Mouse (Mus musculus): ENCODE measurements around the gene Prickle2.

DNA sequence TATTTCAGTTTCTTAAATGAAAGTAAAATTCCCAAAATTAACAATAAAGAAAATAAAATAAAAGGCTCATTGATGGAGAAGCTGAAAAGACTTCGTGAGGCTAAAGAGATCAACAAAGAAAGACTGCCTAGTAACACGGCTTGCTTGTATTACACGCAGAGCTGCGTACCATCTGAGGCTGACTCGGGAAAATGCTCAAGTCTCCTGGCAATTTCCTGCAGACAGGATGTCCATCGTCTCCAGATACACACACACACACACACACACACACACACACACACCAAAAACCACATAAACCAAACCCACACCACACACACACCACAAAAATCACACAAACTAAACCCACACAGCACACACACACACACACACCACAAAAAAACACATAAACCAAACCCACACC lies 173.6 kb downstream of the Prickle2 start:
- no peak for TF ChIP-seq POLR2A (IDR thresholded peaks at IDR 0.05; ENCODE audit: low read depth, low read length)
- no peak for TF ChIP-seq CTCF (IDR thresholded peaks at IDR 0.05; ENCODE audit: extremely low read depth, insufficient read depth, insufficient read length, insufficient replicate concordance)

Measured in spleen, adult 2 months (tissue).